Mouse (Mus musculus) E14TG2a.4 (cell line): ENCODE measurements around the gene Nr0b2.

ENCODE experiments used
- CTCF ChIP-seq: conservative IDR thresholded peaks from 2 replicates; pipeline ENCODE4 v1.5.1; 2014; ENCODE audit warnings: low read length
- NANOG ChIP-seq: IDR thresholded peaks from 2 replicates; pipeline ENCODE4 v1.6.1; 2014; ENCODE audit warnings: borderline replicate concordance, low read length, mixed read lengths

- TF ChIP-seq NANOG (no peak), CTCF (no peak)
These were observed 51.7 kb downstream of the Nr0b2 start for GRCm38 (mm10) chr4:133604856-133605255.
